ENCODE assay signal across 7 mouse cellular contexts in genomic region chr4:77961711-77962110, GRCm38 (mm10).
DNase-seq lines count a peak whose midpoint lies in the region; ATAC-seq and TF ChIP-seq lines count a peak whose summit lies in the region.

No protein-coding gene starts in this region.

- H3K4me1 ChIP-seq in kidney, adult 2 months (ENCODE audit: control insufficient read depth, insufficient read depth, low read length): no peaks in the 10 kb centered on the region
- no peaks in the 10 kb centered on the region for H3K4me1 ChIP-seq in ES-E14 (ENCODE audit: control insufficient read depth in 2 of 2, insufficient read depth in 2 of 2, low read length in 2 of 2, poor library complexity in 1 of 2)
- no peaks in the 10 kb centered on the region for H3K4me1 ChIP-seq in forebrain, embryonic 13.5 days

- no peak overlapping the region for H3K4me3 ChIP-seq in kidney, adult 2 months (ENCODE audit: insufficient read depth, low read depth, low read length)
- H3K4me3 ChIP-seq in ES-E14 (ENCODE audit: insufficient read depth in 1 of 2, low read depth in 1 of 2, low read length in 2 of 2, poor library complexity in 1 of 2, severe bottlenecking in 1 of 2): no peak overlapping the region
- no peak overlapping the region for H3K4me3 ChIP-seq in forebrain, embryonic 13.5 days

- no peaks in the 10 kb centered on the region for H3K9me3 ChIP-seq in ES-E14 (ENCODE audit: control insufficient read depth, insufficient read depth, low read depth, low read length)
- H3K9me3 ChIP-seq in forebrain, embryonic 13.5 days (replicated peaks): no peaks in the 10 kb centered on the region

- no peaks in the 10 kb centered on the region for H3K27me3 ChIP-seq in kidney, adult 2 months (replicated peaks; ENCODE audit: control insufficient read depth, insufficient read depth, low read length)
- H3K27me3 ChIP-seq in forebrain, embryonic 13.5 days: no peaks in the 10 kb centered on the region

- no peak overlapping the region for H3K9ac ChIP-seq in ES-E14 (ENCODE audit: insufficient read depth, low read depth, low read length, poor library complexity, severe bottlenecking)
- no peak overlapping the region for H3K9ac ChIP-seq in forebrain, embryonic 13.5 days

- no peak for TF ChIP-seq POLR2A in kidney, adult 2 months (IDR thresholded peaks at IDR 0.05; ENCODE audit: low read depth, low read length)

- in situ Hi-C loops in ES-E14 (cut with MboI; ENCODE audit: low sequenced_read_pairs in 2 of 2, unreplicated experiment in 2 of 2): no loop called here

- no peaks in the 10 kb centered on the region for H3K36me3 ChIP-seq in kidney, adult 2 months (ENCODE audit: control insufficient read depth, insufficient read depth, low read length)
- H3K36me3 ChIP-seq in ES-E14 (ENCODE audit: control insufficient read depth, insufficient read depth, low read length, poor library complexity, severe bottlenecking): no peaks in the 10 kb centered on the region
- no peaks in the 10 kb centered on the region for H3K36me3 ChIP-seq in forebrain, embryonic 13.5 days (ENCODE audit: poor library complexity, severe bottlenecking)

- TF ChIP-seq CTCF in kidney, adult 2 months (conservative IDR thresholded peaks at IDR 0.05; ENCODE audit: insufficient read depth, insufficient read length, low read depth, low read length): no peak

- no peak overlapping the region for H3K4me2 ChIP-seq in forebrain, embryonic 13.5 days

- peak; percentile 10 for DNase-seq in kidney, adult 2 months
- no peak for DNase-seq in kidney, postnatal 10 days
- DNase-seq in 416B (ENCODE audit: low read depth) (peak; percentile 57), ES-E14 (ENCODE audit: low read depth, low spot score) (peak; percentile 6)
- no peak for DNase-seq in gastrocnemius, adult 8-10 months (ENCODE audit: low spot score in 2 of 2)
- DNase-seq in lung, postnatal 4 days: no peak

- ATAC-seq in forebrain, embryonic 13.5 days: peak; percentile 13; the same call in 1 of the 2 replicates

- 11% methylated on average over 2 of the region's 2 CpGs for WGBS in kidney, adult 2 months
- WGBS in forebrain, embryonic 13.5 days: 27% methylated on average over 2 of the region's 2 CpGs

- H3K27ac ChIP-seq in kidney, adult 2 months (ENCODE audit: insufficient read depth, low read depth, low read length): no peak overlapping the region
- H3K27ac ChIP-seq in ES-E14 (ENCODE audit: insufficient read depth, low read depth, low read length, poor library complexity, severe bottlenecking): no peak overlapping the region
- H3K27ac ChIP-seq in forebrain, embryonic 13.5 days: no peak overlapping the region

TF ChIP-seq in ES-E14, 5 proteins besides CTCF, POLR2A, EP300 and RAD21:
- TF ChIP-seq ZC3H11A (IDR thresholded peaks at IDR 0.05; ENCODE audit: borderline replicate concordance, low read depth, low read length): no peak
- TF ChIP-seq ZNF384 (IDR thresholded peaks at IDR 0.05; ENCODE audit: low read depth, low read length): no peak
- TF ChIP-seq HCFC1 (IDR thresholded peaks at IDR 0.05; ENCODE audit: borderline replicate concordance, insufficient read depth, low read length): no peak
- TF ChIP-seq CHD2 (IDR thresholded peaks at IDR 0.05; ENCODE audit: low read depth, low read length): no peak
- TF ChIP-seq MAFK (IDR thresholded peaks at IDR 0.05; ENCODE audit: insufficient read depth, low read depth, low read length): no peak

Comparison
In these comparisons a context has a peak if more than half of its experiments do, and no peak if none do; other contexts are left out.
1. DNase-seq: peak in kidney, adult 2 months (single experiment), 416B (single experiment) and ES-E14 (single experiment); none in kidney, postnatal 10 days (single experiment), gastrocnemius, adult 8-10 months (0 of 2) and lung, postnatal 4 days (0 of 2).